In the genomic region with DNA sequence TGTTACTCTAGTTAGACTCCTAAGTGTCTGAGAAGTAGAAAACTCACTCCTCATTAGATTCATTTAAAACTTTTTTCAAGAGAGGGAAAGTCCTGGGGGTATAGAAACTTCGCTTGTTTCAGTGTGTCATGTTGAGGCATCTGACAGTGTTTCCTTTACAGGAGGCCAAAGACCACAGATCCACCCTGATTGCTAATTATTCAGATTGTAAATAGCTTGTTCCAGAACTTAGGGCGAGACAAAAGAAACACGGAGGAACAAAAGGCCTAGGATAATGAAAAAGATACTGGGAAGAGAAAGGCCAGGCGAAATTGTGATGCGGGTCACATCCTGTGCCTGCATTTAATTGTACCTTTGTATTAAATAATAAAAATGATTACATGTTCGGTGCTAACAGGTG, we compare ENCODE assay signal across 16 mouse cellular contexts.
"Had no signal": no experiment of that assay in that cellular context is flagged by ENCODE, and none has a peak within 500 bp of the region (broad histone marks: within the 10 kb centered on the region; RNA-seq: fewer than 3 reads in every experiment).

No protein-coding gene starts in this region.

- H3K9ac ChIP-seq: liver, embryonic 15.5 days; liver, postnatal 0 days; lung, embryonic 15.5 days; midbrain, embryonic 13.5 days; midbrain, embryonic 15.5 days; neural tube, embryonic 12.5 days; stomach, embryonic 15.5 days had no signal

- H3K4me1 ChIP-seq: liver, embryonic 15.5 days; lung, embryonic 15.5 days; midbrain, embryonic 13.5 days; midbrain, embryonic 15.5 days; neural tube, embryonic 12.5 days; stomach, embryonic 15.5 days had no signal

- H3K9me3 ChIP-seq: liver, embryonic 15.5 days; lung, embryonic 15.5 days; midbrain, embryonic 10.5 days; midbrain, embryonic 15.5 days; neural tube, embryonic 12.5 days; stomach, embryonic 15.5 days had no signal

- H3K36me3 ChIP-seq: liver, embryonic 15.5 days; lung, embryonic 15.5 days; midbrain, embryonic 10.5 days; midbrain, embryonic 13.5 days; midbrain, embryonic 15.5 days; neural tube, embryonic 12.5 days; stomach, embryonic 15.5 days had no signal

- DNase-seq: liver, postnatal 0 days; lung, adult 2 months; lung, postnatal 14 days; lung, postnatal 36 days; right cerebral cortex, postnatal 14 days; thymus, adult 2 months; thymus, postnatal 25 days; thymus, postnatal 4 days had no signal

- H3K4me3 ChIP-seq: liver, embryonic 15.5 days; lung, embryonic 15.5 days; midbrain, embryonic 10.5 days; midbrain, embryonic 13.5 days; midbrain, embryonic 15.5 days; neural tube, embryonic 12.5 days; stomach, embryonic 15.5 days had no signal

- H3K27ac ChIP-seq: liver, embryonic 15.5 days; lung, embryonic 15.5 days; midbrain, embryonic 10.5 days; midbrain, embryonic 13.5 days; midbrain, embryonic 15.5 days; neural tube, embryonic 12.5 days; stomach, embryonic 15.5 days; stomach, postnatal 0 days had no signal
